Mouse (Mus musculus) naive thymus-derived CD4-positive, alpha-beta T cell, adult 2 months (primary cell): ENCODE results near the gene Serpinb6b.
"Not testable (repeated sequence)": the region's sequence is repeated elsewhere in the genome, so short reads cannot be mapped to it uniquely, and the experiment has no call there.

Experiments used
- DNase-seq: peaks from one replicate; pipeline ENCODE4 v3.0.0-alpha.2; 2011; ENCODE audit warnings: low read depth

The Serpinb6b gene

DNA sequence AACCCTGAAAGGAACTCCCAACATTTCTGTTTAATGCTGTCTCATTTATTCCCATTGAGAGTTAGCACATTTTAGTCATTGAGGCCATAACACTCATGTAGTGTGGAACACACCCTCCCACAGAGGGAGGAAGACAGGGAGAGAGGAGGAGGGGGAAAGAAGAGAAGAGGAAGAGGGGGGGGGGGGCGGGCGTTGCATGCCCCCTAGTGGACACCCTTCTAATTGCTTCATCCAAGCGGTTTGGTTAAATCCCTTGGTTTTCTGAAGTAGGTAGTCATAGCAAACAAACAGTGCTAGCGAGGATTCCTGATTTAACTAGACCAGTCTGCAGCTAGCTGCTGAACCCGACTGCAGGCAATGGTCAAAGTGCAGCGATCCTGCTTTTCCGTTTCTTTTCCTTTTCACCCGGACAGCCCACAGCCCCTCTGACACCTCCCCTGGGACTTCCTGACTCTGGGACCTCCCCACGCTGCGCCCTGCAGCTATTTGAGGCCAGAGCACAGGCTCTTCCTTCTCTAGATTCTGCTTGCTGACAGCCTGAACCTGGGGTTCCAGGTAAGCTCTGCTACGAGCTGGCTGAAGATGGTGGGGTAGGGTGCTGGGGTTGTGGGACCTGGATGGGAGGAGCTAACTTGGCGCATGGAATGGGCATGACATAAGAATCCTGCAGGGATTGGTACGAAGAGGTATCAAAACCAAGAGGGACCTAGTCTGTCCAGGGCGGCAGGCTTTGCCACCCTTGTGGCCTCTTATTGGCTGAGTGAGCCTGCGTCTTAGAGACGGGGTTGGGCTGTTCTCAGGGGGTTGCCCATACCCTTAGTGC is at the start of gene Serpinb6b:
Gene Serpinb6b, plus strand, starts transcription at position 221 of the 823 bp plus-strand sequence.
- peak; percentile 74 for DNase-seq

DNA sequence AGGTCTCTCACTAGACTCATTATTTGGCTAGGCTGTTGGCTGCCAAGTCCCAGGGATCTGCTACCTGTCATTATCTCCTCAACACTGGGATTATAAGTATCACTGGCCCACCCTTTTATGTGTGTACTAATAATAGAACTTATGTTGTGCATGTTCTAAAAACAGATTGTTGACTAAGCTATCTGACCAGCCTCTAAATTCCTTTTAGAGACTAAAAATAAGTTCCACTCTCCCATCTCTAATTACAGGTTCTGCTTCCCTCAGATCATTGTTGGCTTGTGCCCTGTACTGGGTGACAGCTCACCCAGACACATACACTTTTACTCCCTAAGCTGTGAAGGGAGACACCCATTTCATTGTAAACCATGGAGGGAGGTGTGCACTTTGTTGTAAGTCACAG is 42.4 kb upstream of the Serpinb6b start:
- DNase-seq, result no peak

DNA sequence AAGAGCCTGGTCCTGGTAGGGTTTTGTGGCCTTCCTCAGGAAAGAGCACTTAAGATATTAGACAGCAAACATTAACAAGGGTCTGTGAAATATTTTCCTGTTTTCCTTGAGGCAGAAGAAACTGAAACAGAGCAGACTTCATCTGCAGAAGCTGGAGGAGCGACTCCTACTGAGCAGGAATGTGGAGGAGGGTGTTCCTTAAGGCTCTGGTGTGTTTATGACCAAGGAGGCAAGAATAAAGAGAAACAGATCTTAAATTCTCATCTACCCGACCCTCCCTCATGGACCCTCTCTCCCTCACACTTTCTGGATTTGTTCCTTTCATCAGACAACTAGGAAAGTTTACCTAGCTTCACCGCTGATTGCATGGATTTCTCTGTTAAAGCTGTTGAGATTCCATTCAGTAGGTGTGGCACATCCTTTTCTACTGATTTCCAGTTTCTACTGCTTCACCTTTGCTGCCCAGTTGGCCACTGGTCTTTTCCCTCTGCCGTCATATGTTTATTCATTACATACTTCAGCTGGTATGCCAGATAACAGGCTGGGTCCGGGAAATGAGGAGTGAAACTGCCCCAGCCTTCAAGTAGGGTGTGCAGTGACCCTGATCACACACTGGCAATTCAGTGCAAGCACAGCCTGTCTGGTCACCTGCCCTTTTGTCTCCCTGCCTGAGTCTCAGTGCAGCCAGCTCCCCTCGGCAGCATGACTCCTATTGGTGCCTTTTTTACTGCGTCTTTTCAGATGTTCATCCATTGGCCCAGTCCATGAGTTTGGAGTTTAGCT is 40.2 kb upstream of the Serpinb6b start:
- DNase-seq, result no peak

DNA sequence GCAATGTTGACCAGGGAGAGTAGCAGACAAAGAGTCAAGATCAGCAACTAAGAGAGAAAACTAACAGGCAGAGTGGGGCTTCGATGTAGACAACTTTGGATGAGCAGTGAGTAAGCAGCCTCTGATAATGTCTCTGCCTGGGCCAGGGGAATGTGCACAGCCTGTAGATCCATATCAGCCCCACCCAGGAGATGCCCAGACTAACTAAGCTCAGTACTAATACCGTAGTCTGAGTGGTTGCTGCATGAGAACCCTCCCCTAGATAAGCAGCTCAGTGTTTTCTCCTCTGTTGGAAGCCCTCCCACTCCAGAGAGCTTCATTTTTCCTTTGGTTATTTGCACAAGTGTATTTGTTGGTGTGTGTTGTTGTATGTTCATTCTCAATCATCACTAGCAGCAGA is 38.3 kb upstream of the Serpinb6b start:
- no peak for DNase-seq

DNA sequence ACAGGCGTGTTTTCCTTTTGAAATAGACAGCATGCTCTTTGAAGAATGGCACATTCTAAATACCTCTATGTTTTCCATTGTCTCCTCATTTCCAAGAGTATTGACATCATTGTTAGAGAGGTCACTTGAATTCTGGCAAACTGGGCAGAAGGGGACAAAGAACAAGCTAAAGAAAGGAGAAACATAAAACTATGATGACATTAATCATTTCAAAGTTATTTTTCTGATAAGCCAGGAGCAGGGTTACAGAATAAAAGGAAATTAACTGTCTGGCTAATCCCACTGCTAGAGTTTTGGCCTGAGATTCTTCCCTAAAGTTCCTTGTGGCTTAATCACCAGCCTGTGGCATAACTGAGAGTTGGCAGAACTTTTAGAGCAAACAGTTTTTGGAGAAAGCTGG is 37.8 kb upstream of the Serpinb6b start:
- DNase-seq, result no peak

DNA sequence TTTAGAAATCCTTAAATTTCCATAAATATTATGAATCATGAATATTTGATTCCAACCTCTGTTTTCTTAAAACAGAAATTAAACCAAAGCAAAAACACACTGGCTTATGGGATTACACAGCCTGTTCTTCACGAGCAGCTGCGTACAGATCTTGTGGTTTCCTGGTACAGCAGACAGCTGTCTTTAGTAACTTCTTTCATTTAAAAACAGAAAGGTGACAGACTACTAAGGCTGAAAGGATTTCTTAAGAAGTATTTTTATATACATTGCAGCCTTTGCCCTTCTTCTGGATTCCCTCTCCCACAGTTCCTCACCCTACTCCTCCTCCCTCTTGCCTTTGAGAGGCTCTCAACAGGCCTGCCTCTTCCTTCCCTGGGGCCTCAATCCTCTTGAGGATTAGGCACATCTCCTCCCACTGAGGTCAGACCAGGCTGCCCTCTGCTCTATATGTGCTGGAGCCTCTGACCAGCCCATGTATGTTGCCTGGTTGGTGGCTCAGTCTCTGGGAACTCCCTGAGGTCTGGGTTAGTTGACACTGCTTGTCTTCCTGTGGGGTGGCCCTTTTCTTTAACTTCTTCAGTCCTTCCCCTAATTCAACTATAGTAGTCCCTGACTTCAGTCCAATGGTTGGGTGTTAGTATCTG is 35.8 kb upstream of the Serpinb6b start:
- peak; percentile 16 for DNase-seq

DNA sequence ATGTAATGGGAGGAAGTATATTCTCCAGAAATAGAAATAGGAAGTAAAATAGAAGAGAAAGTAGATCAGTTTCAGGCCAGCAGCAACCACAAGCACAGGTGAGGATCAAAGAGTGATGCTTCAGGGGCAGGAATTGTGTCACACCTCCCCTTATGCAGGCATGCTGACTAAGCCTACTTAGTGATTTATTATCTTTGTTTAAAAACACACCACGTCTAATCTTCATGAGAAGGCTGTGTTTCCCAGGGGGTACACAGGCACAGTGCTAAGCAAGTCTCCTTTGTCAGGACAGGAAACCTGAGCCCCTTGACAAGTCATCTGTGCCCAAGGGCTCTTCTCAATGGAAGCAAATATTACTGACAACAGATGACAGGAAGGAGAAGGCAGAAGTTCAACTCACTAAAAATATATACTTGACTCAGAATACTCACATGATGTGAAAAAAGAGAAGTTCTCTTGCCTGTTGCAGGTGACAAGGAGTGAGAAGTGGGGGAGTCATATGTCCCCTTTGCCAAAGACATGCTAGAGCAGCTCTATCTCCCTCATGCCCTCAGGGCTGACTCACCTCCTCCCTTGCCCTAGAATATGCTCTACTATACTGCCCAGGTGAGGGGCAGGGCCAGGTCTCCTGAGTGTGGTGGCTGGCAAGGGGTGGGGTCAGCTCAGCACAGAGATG is 30.2 kb upstream of the Serpinb6b start:
- no peak for DNase-seq

DNA sequence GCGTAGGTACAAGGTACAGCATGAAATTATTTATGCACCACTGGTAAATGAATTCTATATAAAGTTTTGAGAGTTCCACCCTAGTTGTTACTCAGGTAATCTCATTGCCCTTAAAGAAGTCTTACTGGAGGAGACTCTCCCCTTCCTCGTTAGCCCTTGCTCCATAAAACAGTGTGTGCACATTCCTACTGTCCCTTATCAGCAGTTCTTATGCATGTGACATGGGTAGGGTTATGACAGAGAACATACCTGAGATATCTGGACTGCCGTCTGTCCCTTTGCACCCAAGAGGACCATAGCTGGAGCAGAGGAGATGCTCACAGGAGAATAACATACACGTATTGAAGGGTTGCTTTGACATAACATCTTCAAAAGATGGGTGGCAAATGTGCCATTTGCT is 26.7 kb upstream of the Serpinb6b start:
- not testable (repeated sequence) for DNase-seq

DNA sequence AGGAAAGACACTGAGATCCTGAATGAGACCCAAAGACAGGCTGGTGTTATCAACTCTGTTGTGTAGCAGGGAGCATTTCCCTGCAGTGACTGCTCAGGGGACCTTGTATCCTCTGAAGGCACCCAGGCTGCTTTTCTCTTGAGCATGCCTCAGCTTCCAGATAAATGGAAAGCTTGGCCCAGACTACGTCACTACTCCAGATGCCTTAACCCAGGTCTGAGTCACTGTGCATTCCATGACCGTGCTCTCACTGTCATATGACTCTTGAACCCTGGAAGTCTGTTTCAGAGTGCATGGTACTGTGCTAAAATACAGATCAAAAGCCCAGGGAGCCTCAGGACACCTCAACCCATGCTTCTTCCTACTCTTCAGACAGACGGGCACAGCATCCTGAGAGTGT is 25.8 kb upstream of the Serpinb6b start:
- not testable (repeated sequence) for DNase-seq

DNA sequence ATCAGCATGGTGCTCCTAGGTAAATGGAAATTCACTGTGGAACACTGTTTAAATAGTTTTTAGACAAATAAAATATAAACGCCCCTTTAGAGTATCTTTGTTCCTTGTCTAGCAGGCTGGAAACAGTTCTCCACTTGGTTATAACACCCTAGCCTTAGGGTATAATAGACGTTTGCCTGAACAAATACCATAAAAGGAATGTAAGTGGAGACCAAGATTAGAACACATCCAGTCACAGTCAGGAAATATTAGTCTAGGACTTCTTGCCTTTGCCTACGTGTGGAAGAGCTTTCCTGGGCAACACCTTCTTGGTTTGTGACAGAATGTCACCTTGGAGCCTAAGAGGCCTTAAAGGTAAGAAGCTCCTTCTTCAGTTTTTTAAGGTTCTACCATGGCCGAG is 8.5 kb upstream of the Serpinb6b start:
- DNase-seq, result no peak

DNA sequence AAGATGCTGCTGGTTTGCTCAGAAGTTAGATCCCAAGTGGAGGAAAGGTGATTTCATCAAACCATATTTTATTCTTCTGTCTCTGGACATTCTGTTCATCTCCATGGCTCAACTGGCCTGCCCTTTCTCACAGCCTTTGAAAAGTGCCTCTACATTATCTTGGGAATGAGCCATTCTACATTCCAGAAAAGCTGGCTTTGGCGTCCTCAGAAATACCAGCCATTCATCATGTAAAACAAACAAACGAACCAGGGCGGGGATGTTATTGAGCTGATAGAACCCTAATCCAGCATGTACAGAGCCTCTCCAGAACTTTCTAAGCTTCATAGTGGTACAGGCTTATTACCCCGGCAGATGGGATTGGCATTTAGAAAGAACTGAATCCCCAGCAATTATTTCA is 7.1 kb upstream of the Serpinb6b start:
- no peak for DNase-seq

DNA sequence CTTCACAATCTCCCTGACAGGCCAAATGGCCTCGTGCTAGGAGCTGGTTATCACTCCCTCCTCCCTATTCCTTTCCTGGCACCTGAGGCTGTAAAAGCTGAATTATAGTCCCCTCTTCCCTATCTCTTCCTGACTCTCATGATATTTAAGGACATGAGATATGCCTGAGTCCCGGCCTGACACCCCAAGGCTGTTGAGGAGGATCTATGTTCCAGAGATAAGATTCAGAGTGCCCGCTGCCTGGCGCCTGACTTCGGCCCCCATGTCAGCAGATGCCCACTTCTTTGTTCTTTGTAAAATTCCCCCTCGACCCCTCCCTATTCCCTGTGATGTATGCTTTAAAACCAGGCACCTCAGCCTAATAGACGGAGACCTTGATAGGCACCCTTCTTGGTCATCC is 6.5 kb upstream of the Serpinb6b start:
- DNase-seq, result not testable (repeated sequence)

DNA sequence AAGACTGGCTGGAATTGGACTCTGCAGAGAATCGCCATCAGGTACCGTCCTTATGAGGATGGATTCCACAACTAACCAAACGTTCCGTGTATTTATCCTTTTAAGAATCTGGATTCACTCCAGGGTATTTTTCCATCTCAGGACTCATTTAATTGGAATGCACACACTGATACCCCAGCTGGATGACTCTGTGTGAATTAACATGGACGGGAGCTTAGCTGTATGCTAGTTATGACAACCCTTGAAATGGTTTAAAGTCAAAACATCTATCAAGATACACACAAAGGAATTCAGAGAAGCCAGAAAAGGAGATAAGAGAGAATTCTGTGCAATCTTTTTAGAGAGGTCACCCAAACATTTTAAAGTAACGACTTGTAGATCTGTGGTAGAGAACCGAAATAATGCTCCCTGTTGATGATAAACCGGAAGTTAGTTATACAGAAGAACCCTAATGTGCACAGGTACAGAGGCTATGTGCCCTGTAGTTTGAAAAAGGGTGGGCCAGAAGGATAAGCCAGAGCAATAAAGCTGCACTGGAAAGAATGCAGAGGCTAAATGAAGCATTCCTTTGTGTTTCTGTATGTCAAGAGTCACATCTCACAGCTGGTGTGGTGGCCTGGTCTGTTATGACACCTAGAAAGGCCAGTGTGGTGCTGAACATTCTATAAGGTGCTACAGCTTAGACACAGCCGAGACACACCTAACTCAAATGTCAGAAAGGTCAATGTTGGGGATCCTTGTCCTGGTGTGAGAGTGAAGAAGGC is 837 bp upstream of the Serpinb6b start:
- DNase-seq, result no peak

DNA sequence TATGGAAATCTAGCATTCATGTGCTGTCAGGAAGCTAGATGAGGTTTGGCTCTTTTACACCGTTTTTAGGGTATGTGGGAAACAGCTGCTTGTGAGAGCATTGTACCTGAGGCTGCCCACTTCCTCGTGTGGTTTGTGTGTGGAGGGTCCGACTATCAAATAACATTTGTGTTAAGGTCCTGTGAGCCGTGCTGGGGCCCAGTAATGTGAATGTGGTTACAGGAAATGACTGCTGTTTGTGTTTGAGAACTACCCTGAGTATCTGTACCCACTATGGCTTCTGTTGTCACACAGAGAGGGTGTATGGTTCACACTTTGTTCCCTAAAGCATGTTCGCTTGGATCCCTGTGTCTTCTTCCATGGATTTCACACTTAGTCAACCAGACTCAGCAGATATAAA is 1.1 kb downstream of the Serpinb6b start:
- DNase-seq, result peak; percentile 52

DNA sequence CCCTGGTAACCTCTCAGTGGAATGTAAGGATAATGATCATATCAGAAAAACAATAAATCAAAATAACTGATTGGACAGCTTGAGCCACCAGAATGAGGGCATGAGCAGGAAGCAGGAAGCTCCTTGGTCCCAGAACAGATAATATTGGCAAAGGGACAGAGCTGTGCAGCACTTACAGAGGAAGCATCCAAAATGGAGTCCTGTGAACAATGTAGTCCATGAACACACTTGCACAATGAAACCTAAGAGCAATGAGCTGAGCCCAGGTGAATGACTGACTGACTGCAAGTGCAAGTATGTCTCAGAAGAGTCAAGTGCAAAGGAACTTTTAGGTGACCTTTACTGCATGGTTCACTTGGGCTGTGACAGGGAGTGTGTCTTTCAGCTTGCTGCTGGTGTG is 2.2 kb downstream of the Serpinb6b start:
- no peak for DNase-seq

DNA sequence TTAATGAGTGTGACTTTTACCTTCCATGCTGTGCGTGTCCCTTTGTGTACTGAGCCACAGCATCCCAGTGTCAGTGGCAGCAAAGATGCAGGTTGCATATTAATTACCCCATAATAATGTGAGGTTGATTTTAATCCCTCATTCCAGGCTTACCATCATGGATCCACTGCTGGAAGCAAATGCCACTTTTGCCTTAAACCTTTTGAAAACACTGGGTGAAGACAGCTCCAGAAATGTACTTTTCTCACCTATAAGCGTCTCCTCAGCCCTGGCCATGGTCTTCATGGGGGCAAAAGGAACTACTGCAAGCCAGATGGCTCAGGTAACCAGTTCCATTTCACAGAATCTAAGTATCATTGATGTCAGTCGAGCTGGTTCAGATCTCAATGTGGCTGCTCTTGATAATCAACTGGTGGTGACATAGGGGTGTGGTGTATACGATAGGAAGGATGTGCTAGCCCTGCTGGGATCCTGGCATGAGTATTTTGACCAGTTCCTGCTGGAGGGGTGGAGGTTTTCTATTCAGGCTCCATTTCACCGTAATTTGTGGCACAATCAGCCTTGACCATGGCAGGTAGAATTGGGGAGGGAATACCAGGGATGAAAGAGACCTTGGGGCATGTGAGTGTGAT is 3.5 kb downstream of the Serpinb6b start:
- no peak for DNase-seq

DNA sequence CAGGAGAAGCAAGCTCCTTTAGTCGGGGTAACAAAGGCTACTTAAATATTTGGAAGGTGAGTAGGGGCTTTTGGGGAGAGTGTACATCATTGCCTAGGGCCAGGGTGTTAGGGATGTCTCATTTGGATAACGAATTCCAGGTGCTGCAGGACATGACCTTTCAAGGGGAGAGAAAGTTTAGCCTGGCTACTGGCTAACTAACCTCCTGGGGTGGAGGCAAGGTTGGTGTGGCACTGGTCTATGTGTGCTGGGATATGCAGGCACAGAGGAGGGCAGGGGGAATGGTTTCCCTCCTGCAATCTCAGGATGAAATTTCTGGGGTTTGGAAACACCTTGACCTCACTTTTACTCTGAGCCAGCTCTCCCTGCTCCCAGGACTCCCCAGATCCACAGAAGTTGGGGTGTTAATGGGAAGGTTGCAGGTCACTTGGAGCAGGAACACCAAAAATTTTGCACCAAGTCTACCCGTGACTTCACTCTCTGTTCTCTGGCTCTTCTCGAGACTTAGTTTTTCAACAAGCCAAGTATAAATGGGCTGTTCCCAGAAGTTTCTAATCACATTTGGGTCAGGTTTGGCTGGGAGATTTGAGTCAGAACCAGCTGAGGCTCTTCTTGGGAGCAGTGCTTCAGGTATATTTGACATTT is 4.1 kb downstream of the Serpinb6b start:
- DNase-seq, result no peak

DNA sequence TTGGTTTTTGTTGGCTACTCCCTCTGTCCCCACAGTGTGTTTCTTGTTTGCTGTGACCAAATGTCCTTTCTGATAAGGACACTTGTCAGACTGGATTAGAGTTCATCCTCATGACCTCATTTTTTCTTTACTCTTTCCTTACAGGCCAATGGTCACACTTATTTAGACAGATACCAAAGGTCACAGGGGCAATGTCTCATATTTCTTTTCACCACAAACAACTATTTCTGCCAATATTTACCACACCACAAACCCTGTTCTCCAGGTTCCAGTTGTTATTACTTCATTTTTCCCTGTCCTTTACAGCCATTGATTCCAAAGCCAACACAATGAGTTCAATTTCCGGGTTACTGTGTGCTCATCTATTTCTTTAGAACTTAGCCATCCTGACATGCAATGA is 4.6 kb downstream of the Serpinb6b start:
- no peak for DNase-seq

DNA sequence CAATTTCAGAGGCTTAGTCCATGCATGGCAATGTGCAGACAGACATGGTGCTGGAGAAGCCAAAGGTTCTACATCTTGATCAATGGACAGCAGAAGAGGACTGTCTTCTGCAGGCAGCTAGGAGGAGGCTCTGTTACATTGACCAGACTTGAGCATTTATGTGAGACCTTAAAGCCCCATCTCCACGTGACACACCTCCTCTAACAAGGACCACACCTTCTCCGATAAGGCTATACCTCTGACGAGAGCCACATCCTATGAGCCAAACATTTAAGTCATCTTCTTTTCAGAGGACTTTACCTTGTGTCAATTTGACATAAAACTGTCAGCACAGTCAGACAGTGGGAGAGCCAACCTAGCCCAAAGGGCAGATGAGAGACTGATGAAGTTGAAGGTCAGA is 5.8 kb downstream of the Serpinb6b start:
- DNase-seq, result no peak

DNA sequence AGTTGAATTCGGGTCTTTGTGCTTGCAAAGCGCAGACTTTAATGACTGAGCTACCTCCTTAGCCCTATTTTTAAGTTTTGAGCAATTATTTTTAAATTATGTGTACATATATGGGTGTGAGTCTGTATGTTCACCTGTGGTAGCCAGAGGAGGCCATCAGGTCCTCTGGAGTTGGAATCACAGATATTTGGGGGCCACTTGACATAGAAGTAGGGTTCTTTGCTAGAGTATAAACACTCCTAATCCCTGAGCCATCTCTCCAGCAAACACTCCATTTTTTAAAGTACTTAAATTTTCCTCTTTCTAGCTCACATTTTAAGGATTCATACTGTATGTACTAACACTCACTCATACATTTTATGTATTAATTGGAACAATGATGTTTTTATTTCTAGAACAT is 9.3 kb downstream of the Serpinb6b start:
- no peak for DNase-seq
